Mouse (Mus musculus) hindbrain, embryonic 12.5 days (tissue): ENCODE measurements around the gene Acsf2. TPM values are rescaled to one million over a fixed set of nuclear protein-coding genes. Genes with fewer than 3 reads are reported as not detected.

Source experiments
- ATAC-seq: fragments of 200-750 bp; cut with Nextera tagmentation; 2 replicates; pipeline ENCODE4 v1.8.0; 2017; ENCODE audit warnings: moderate TSS enrichment; ENCODE audit not compliant: low FRiP score
- H3K27ac ChIP-seq: fragments of 300-500 bp; sonication (generic); 2 replicates; pipeline ENCODE4 v1.5.1; 2016; ENCODE audit warnings: mild to moderate bottlenecking
- H3K27me3 ChIP-seq: fragments of 300-500 bp; sonication (generic); 2 replicates; pipeline ENCODE4 v1.6.1; 2016; ENCODE audit warnings: mild to moderate bottlenecking
- H3K36me3 ChIP-seq: fragments of 300-500 bp; sonication (generic); 2 replicates; pipeline ENCODE4 v1.6.1; 2016; ENCODE audit warnings: mild to moderate bottlenecking
- H3K4me1 ChIP-seq: fragments of 300-500 bp; sonication (generic); 2 replicates; pipeline ENCODE4 v1.6.1; 2016
- H3K4me2 ChIP-seq: fragments of 300-500 bp; sonication (generic); replicated peaks from 2 replicates; pipeline ENCODE4 v1.6.1; 2016; ENCODE audit warnings: mild to moderate bottlenecking
- H3K4me3 ChIP-seq: fragments of 300-500 bp; sonication (generic); 2 replicates; pipeline ENCODE4 v1.5.1; 2016; ENCODE audit warnings: mild to moderate bottlenecking
- H3K9ac ChIP-seq: fragments of 300-500 bp; sonication (generic); 2 replicates; pipeline ENCODE4 v1.6.1; 2016; ENCODE audit warnings: mild to moderate bottlenecking, moderate library complexity
- H3K9me3 ChIP-seq: fragments of 300-500 bp; sonication (generic); replicated peaks from 2 replicates; pipeline ENCODE4 v1.6.1; 2016; ENCODE audit warnings: mild to moderate bottlenecking
- WGBS: fragments of 180-500 bp; shearing (Covaris S2); methylation state at CpG from one replicate; pipeline ENCODE4 v1.1.7; 2016; 5-methylcytosine and 5-hydroxymethylcytosine counted together
- polyA plus RNA-seq: library from polyadenylated mRNA; unstranded; fragments of >200 nt; fragmentation: Nextera tagmentation; extraction: Ambion mirVana; gene quantifications from 2 replicates; pipeline ENCODE4 v1.2.1, GENCODE M21; 2016

Acsf2 gene
- polyA plus RNA-seq, 1 experiment from 2014 or later = 3.3 TPM

DNA sequence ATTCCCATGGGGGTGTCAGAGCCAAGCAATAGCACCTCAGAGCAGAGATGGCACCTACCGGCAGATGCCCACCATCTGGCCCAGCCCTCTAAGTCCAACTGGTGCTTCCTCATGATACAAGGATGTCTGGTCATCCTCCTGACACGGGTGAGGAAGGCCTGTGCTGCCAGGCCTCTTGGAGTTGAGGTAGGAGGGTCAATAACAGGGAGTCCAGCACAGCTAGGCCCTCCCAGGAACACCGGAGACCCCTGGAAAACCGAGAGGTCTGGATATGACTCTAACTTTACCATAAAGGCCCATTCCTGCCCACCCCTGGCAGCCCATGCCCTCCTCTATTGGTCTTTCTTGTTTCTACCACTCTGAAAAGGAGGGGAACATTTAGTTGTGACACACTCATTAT is 59.3 kb downstream of the Acsf2 start:
- H3K27ac ChIP-seq = no peak overlapping the region
- 88% methylated on average over 4 of the region's 4 CpGs for WGBS
- no peak for ATAC-seq

DNA sequence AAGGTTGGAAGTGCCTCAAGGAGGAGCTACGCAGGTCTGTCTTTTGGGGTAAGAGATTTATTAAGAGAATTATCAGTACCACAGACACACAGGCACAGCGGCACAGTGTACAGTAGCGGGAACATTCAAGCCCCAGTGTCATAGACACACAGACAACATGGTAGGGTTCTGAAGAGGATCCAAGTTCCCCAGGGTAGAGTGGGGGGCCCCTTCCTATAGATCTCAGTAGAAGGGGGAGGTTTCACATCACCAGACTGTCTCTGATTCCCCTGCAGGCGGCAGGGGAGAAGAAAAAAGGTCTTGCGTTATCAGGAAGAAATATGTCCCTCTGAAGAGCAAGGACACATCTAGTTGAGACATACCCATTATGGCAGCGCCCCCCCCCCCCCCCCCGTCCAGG is 61.9 kb downstream of the Acsf2 start:
- H3K4me1 ChIP-seq = peaks cover 6% of the 10 kb centered on the region; the same call in 1 of the 2 replicates

More for the DNA sequence above, 59.3 kb downstream of the Acsf2 start:
- Histone ChIP-seq H3K27me3 (no peaks in the 10 kb centered on the region), H3K4me2 (no peak overlapping the region), H3K9me3 (no peaks in the 10 kb centered on the region), H3K4me1 (peaks cover 8% of the 10 kb centered on the region; the same call in 1 of the 2 replicates), H3K36me3 (no peaks in the 10 kb centered on the region), H3K9ac (no peak overlapping the region), H3K4me3 (no peak overlapping the region)

DNA sequence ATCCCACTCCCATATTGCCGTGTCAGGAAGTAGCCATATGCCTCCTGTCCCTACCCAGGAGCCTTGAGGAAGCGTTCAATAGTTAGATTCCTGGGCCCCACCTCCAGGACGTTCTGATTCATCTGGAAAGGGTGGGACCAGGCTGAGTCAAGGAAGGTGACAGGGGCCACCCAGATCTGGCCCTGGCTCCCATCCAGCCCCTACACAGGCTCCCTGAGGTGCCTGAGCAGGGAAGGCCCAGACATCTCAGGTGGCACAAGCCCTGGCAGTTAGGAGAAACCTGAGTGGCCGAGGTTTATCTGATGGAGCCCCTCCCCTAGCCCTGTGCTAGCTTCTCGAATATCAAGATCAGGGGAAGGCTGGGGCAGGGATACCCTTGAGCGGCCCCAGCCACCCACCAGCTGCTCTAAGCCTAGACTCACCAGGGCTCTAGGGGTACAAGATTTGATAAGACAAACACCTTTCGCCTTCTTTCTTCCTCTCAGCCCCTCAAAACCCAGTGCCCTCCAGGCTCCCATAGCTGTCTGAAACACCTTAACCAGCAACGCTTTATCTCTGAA is 62.9 kb downstream of the Acsf2 start:
- WGBS = 62% methylated on average over 8 of the region's 8 CpGs
- no peaks in the 10 kb centered on the region for H3K36me3 ChIP-seq
- H3K27me3 ChIP-seq = no peaks in the 10 kb centered on the region

More for the DNA sequence above, 61.9 kb downstream of the Acsf2 start:
- Histone ChIP-seq H3K27me3 (no peaks in the 10 kb centered on the region), H3K27ac (no peak overlapping the region), H3K9ac (no peak overlapping the region), H3K4me2 (no peak overlapping the region), H3K36me3 (no peaks in the 10 kb centered on the region), H3K9me3 (no peaks in the 10 kb centered on the region), H3K4me3 (no peak overlapping the region)
- WGBS = 81% methylated on average over 7 of the region's 7 CpGs
- no peak for ATAC-seq

DNA sequence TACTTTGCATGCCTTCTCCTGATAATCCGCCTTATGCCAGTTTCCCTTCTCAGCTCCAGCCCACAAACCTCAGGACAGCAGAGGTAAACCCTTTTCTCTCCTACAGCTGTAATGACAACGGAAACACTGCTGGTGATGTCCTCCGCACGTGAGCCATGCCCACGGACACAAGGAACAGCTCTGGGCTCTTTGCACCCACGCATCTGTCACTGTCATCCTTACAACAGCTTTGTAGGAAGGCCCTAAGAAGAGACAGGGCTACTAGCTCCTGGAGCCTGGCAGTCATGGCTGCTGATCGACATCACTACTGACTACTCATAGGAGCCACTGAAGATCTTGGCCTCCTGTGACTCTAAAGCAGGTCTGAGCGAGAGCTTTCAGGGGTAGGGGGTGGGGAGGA is 68.5 kb downstream of the Acsf2 start:
- no peak overlapping the region for H3K9ac ChIP-seq
- H3K27ac ChIP-seq = no peak overlapping the region
- H3K9me3 ChIP-seq = no peaks in the 10 kb centered on the region
- H3K4me3 ChIP-seq = no peak overlapping the region
- WGBS = 72% methylated on average over 8 of the region's 8 CpGs
- no peaks in the 10 kb centered on the region for H3K36me3 ChIP-seq
- no peak overlapping the region for H3K4me2 ChIP-seq
- H3K27me3 ChIP-seq = no peaks in the 10 kb centered on the region
- ATAC-seq = no peak
- no peaks in the 10 kb centered on the region for H3K4me1 ChIP-seq

More for the DNA sequence above, 62.9 kb downstream of the Acsf2 start:
- Histone ChIP-seq H3K9me3 (no peaks in the 10 kb centered on the region), H3K27ac (no peak overlapping the region), H3K4me2 (no peak overlapping the region), H3K4me1 (no peaks in the 10 kb centered on the region), H3K4me3 (no peak overlapping the region), H3K9ac (no peak overlapping the region)
- ATAC-seq = no peak

DNA sequence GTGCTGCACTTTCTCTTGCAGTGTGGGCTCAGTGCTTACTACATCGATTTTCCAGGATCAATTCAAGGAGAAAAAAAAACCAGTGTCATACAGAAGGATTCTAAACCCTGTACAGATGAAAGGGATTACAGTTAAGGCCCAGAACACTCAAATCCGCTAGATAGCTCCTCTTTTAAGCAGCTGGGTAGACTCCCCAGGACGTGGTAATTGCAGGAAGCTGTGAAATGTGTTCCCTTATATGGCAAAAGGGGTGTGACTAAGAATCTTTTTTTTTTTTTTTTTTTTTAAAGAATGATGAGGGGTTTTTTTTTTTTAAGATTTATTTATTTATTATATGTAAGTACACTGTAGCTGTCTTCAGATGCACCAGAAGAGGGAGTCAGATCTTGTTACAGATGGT is 72.8 kb downstream of the Acsf2 start:
- H3K4me3 ChIP-seq = no peak overlapping the region
- H3K9ac ChIP-seq = no peak overlapping the region
- no peak for ATAC-seq
- no peak overlapping the region for H3K4me2 ChIP-seq
- H3K9me3 ChIP-seq = no peaks in the 10 kb centered on the region
- no peaks in the 10 kb centered on the region for H3K36me3 ChIP-seq
- no peaks in the 10 kb centered on the region for H3K27me3 ChIP-seq
- 54% methylated on average over 3 of the region's 3 CpGs for WGBS
- H3K27ac ChIP-seq = no peak overlapping the region
- H3K4me1 ChIP-seq = peaks cover 8% of the 10 kb centered on the region

- 37% methylated on average over 9 of the region's 9 CpGs for WGBS
- Histone ChIP-seq H3K9ac (no peak overlapping the region), H3K9me3 (no peaks in the 10 kb centered on the region), H3K4me1 (peaks cover 12% of the 10 kb centered on the region), H3K27ac (no peak overlapping the region), H3K36me3 (no peaks in the 10 kb centered on the region), H3K27me3 (0 out of 2 replicates have a peak, but pooled peaks cover 2% of the 10 kb centered on the region), H3K4me3 (no peak overlapping the region), H3K4me2 (no peak overlapping the region)
- ATAC-seq = peak; percentile 16; the same call in 1 of the 2 replicates
Observed at GRCm38 (mm10) chr11:94526171-94526879, 75.3 kb downstream of the Acsf2 start.

- WGBS = under 1% methylated on average over 42 of the region's 42 CpGs
- Histone ChIP-seq H3K4me1 (peaks cover 15% of the 10 kb centered on the region), H3K36me3 (no peaks in the 10 kb centered on the region), H3K4me3 (peak within 1 kb of the TSS; percentile 55), H3K9ac (peak within 1 kb of the TSS; percentile 70), H3K27me3 (0 out of 2 replicates have a peak, but pooled peaks cover 2% of the 10 kb centered on the region), H3K9me3 (no peaks in the 10 kb centered on the region), H3K27ac (peak within 1 kb of the TSS; percentile 36; the same call in 1 of the 2 replicates), H3K4me2 (peak within 1 kb of the TSS; percentile 78)
- peak; percentile 84 for ATAC-seq
Observed at GRCm38 (mm10) chr11:94521219-94521843, 80.3 kb downstream of the Acsf2 start, which contains the start of gene Mycbpap. Gene Mycbpap, minus strand, starts transcription at chr11:94521742.

DNA sequence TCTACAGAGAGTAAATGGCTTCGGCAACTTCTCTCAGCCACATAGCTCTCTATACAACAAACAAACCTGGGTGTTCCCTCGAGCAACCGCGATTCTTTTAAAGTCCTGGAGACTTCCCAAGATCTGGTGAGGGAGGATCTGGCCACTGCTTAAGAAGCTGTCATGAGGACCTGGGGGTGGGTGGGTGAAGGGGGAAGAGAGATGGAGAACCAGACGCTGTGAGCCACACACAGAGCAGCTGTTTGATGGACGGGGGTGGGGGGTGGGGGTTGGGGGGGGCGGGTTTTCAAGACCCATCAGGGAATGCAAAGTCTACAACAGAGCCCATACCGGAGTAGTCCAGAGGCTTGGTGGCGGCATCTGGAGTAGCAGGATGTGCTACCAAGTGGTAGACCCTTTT is 88.2 kb downstream of the Acsf2 start:
- H3K27me3 ChIP-seq = no peaks in the 10 kb centered on the region
- H3K4me2 ChIP-seq = no peak overlapping the region
- no peak for ATAC-seq
- H3K4me3 ChIP-seq = no peak overlapping the region
- 0 out of 2 replicates have a peak, but pooled peaks cover 2% of the 10 kb centered on the region for H3K9me3 ChIP-seq
- no peak overlapping the region for H3K9ac ChIP-seq
- no peaks in the 10 kb centered on the region for H3K4me1 ChIP-seq
- H3K36me3 ChIP-seq = no peaks in the 10 kb centered on the region
- H3K27ac ChIP-seq = no peak overlapping the region
- 69% methylated on average over 7 of the region's 9 CpGs for WGBS

- Histone ChIP-seq H3K9ac (no peak overlapping the region), H3K4me2 (no peak overlapping the region), H3K36me3 (no peaks in the 10 kb centered on the region), H3K27ac (no peak overlapping the region), H3K27me3 (no peaks in the 10 kb centered on the region), H3K4me3 (no peak overlapping the region), H3K9me3 (0 out of 2 replicates have a peak, but pooled peaks cover 2% of the 10 kb centered on the region), H3K4me1 (no peaks in the 10 kb centered on the region)
- WGBS = 92% methylated on average over 10 of the region's 10 CpGs
- no peak for ATAC-seq
Observed at GRCm38 (mm10) chr11:94508976-94509375, 92.7 kb downstream of the Acsf2 start.

Other genes starting within 250 kb of the Acsf2 start
- 0.81 and 1.2 TPM in 2 replicates for gene Abcc3, start 208.9 kb downstream of the Acsf2 start, polyA plus RNA-seq
- gene Cacna1g, start 127.7 kb downstream of the Acsf2 start, polyA plus RNA-seq = 19.1 and 21.4 TPM in 2 replicates
- 0.08 TPM in 1 of 2 replicates, not detected in the other for gene Spata20, start 115.7 kb downstream of the Acsf2 start, polyA plus RNA-seq
- gene Epn3, start 101.9 kb downstream of the Acsf2 start, polyA plus RNA-seq = 1.7 and 2.5 TPM in 2 replicates
- gene Mycbpap, start 80.1 kb downstream of the Acsf2 start, polyA plus RNA-seq = 4.2 and 5.2 TPM in 2 replicates
- 3.4 and 4.6 TPM in 2 replicates for gene Rsad1, start 52.6 kb downstream of the Acsf2 start, polyA plus RNA-seq
- gene Chad, start 36.8 kb downstream of the Acsf2 start, polyA plus RNA-seq = 0.98 and 1.5 TPM in 2 replicates
- gene Lrrc59, start 27.9 kb upstream of the Acsf2 start, polyA plus RNA-seq = 208 and 212 TPM in 2 replicates
- gene Mrpl27, start 51.9 kb upstream of the Acsf2 start, polyA plus RNA-seq = 126 and 131 TPM in 2 replicates
- gene Eme1, start 52.1 kb upstream of the Acsf2 start, polyA plus RNA-seq = 20.8 and 21.3 TPM in 2 replicates
- 19.4 and 20.3 TPM in 2 replicates for gene Xylt2, start 75.6 kb upstream of the Acsf2 start, polyA plus RNA-seq
- 0.12 TPM in 1 of 2 replicates, not detected in the other for gene Gm11541, start 102.6 kb upstream of the Acsf2 start, polyA plus RNA-seq
- 0.23 and 0.38 TPM in 2 replicates for gene Cdc34b, start 139.9 kb upstream of the Acsf2 start, polyA plus RNA-seq
- gene Tmem92, start 180.8 kb upstream of the Acsf2 start, polyA plus RNA-seq = not detected in 2 replicates